Mouse (Mus musculus): ENCODE data around the gene Rasal1.

Rasal1 gene

DNA sequence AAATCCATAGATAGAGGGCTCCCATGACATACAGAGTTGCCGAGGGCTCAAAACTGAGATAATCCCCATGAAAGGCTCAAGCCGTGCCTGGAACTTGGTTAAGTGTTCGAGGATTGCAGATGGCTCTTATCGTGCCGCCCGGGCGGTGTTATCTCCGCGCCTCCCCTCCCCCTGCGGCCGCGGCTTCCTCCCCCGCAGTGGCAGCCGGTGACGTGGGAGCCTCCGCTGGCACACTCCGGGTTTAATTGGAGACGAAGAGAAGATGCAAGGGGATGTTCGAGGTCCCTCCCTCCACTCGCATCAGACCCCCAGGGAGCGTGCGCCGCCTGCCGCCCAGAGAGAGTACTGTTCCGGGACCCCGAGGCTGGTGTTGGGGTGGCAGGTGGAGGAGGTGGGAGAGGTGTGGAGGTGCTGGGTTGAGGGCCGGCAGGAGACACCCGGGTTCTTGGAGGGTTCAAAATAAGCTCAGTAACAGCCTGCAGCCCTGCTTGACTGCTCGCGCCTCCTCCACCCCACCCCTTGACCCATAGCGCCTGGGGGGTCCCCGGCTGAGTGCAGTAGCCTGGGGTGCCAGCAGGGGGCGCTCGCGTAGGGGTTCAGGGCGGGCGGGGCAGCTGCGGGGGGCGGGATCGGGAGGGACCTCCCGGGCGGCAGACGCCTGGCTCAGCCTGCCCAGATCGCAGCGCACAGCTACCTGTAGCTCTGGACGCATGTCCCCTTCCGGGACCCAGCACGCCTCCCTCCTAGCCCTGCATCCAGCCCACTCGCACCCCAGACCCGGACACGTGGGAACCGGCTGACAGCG, at the start of gene Rasal1:
Gene Rasal1 (plus strand): TSS at position 244 of the 805 bp plus-strand sequence.
- peak; percentile 84 for DNase-seq (ENCODE audit: low read depth, low spot score)

DNA sequence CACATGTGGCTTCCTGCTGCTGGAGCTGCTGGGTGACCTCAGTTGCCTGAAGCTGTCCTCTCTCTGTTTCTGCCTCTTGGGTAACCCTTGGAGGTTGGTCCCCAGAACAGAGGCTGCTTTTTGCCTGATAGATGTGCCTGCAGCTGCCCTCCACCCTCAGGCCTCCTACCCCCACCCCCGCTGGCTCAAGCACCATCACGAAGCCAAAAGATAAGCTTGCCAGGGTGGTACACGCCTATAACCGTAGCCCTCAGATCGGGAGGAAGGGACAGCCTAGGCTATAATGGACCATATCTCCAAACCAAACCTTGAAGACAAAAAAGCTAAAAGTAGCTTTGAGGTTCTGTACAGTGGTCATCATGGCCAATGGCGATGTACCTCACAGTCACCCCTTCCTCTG, 49.0 kb upstream of the Rasal1 start:
- no peak for DNase-seq (ENCODE audit: low read depth, low spot score)

DNA sequence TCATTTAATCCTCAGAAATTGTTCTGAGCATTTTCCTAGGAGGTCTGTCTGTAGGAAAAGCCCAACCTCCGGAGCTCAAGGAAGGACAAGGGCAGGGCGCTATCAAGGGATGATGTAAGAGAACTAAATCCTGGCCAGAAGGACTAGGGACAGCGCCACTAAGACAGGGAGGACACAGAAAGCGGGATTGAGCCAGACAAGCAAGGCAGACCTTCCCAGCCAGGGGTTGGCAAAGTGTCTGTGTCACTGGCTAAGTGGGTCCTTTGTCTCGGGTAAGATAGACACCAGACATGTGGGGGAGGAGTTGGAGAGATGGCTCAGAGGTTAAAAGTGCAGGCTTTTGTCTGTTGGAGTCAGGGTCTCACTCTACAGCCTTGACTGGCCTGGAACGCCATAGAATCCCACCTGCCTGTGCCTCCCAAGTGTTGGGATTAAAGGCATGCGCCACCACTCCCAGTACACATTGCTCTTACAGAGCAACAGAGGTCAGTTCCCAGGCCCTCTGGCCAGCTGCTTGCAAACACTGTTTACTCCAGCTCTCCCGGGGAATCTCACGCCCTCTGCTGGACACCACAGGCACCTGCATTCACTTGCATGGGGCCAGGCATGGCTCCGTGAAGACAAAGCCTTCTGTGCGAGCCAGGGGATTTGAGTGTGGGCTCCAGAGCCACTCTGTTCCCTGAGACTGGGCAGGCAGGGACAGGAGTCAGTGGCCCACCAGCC, 47.5 kb upstream of the Rasal1 start:
- peak; percentile 49 for DNase-seq (ENCODE audit: low read depth, low spot score)

DNA sequence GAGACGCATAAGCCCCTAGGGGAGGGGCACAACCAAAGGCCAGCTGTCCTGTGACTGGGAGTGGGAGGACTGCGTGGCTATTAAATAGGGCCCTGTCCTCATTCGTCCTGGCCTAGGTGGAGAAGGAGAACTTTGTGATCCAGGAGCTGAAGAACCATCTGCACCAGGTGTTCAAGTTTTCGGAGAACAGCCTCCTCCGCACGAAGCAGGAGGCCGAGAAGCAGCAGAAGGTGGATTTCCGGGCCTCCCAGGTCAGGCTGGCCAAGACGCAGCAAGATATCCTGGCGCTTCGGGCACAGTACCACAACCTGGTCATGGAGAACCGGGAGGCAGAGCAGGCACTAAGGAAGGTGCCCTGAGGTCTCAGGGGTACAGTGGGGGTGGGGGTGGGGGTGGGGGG, 46.4 kb upstream of the Rasal1 start:
- no peak for DNase-seq (ENCODE audit: low read depth, low spot score)

DNA sequence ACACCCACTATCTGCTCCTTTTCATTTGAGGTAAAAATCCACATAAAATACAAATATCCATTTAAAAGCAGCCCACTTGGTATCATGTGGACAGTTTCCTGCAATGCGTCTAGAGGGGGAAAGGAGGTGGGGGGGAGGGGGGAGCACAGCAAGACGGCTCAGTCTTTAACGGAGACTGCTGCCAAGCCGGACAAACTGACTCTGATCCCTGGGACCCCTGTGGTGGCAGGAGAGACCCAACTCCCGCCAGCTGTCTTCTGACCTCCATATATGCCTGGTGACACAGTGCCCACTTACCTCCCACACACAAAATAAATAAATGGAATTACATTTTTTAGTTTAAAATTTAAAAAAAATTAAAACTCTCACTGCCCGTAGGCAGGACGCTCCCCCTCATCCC, 45.1 kb upstream of the Rasal1 start:
- DNase-seq (ENCODE audit: low read depth, low spot score), result no peak

DNA sequence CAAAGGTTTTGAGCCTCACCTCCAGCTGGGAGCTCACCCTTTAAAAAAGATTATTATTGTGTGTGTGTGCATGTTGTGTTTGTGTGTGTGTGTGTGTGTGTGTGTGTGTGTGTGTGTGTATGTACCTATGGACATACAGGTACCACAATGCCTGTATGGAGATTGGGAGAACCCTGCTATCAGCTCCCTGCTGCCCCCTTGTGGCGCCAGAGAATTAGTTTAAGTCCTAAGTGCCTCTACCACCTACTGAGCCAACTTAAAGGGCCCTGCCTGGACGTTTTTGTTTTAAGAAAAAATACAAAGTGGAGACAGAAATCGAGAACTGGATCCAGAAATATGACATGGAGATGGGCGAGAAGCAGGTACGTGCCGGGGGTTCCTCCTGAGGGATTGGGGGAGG, 43.8 kb upstream of the Rasal1 start:
- DNase-seq (ENCODE audit: low read depth, low spot score), result peak; percentile 91

DNA sequence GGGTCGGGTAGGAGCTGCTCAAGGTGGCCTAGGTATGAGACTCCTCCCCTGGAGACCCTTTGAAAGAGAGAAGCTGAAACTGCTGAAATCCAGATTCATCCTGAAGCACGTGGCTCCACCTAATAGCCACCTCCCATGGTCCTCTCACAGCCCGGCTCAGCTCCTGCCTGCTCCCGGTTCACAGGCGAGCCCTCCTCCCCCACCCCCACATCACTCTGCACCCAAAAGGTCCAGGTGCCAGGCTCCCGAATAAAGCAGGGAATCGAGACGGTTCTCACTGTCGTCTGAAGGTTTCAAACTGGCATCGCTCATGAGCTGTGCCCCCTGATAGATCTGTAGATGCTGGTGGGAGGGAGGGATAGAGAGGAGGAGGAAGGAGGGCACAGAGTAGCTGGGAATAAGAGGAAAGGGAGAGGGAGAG, 43.4 kb upstream of the Rasal1 start:
- DNase-seq (ENCODE audit: low read depth, low spot score), result peak; percentile 32

DNA sequence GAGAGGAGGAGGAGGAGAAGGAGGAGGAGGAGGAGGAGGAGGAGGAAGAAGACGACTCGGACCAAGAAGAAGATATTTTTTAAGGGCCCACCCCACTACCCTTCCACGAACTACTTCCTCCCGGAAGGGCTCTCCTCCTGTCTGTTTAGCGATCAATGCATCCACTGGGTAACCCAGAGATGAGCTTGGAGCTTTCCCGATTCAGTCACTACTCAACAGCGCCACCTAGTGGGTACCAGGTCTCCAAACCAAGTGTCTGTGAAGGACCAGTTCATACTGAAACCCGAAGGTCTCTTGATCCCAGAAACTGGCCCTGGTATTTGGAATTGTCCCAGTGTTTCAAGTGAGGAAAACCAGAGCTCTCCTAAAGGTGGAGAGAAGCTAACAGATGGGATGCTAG, 42.9 kb upstream of the Rasal1 start:
- DNase-seq (ENCODE audit: low read depth, low spot score), result peak; percentile 97

DNA sequence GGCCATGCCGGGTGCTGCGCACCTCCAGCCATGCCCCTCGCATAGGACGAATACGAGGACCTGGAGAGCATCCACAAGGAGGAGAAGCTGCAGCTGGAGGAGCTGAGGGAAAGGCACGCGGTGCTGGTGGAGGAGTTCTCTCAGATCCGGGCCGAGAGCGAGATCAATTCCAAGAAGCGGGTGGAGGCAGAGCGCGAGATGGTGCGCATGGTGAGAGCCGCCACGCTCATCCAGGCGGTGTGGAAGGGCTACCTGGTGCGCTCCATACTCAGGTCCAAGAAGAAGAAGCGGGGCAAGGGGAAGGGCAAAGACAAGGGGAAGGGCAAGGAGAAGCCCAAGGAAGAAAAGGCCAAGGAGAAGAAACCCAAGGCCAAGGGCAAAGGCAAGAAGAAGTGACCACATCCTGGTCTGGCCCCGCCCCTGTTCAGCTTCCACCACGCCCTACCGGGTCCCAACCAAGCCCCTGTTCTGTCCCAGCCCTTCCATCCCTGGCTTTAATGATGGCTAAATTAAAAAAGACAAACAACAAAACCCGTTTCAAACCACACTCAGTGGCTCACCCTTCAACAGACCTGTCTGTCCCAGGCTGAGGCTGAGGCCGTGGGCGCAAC, 41.9 kb upstream of the Rasal1 start:
- DNase-seq (ENCODE audit: low read depth, low spot score), result peak; percentile 41

DNA sequence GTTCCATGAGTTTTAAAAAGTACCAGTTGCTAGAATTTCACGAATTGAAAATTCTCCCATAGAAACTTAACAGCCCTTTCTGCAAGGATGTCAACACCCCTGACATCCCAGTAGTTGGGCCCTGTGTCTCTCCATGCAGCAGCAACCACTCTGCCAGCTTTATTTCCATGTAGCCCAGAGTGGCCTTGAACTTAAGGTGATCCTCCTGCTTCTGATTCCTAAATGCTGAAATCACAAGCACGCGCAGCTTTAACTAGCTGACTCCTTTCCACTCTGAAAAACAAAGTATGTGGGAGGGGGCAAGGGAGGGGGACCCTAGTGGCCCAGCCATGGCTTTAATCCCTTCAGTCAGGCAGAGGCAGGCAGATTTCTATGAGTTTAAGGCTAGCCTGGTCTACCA, 41.3 kb upstream of the Rasal1 start:
- DNase-seq (ENCODE audit: low read depth, low spot score), result no peak

DNA sequence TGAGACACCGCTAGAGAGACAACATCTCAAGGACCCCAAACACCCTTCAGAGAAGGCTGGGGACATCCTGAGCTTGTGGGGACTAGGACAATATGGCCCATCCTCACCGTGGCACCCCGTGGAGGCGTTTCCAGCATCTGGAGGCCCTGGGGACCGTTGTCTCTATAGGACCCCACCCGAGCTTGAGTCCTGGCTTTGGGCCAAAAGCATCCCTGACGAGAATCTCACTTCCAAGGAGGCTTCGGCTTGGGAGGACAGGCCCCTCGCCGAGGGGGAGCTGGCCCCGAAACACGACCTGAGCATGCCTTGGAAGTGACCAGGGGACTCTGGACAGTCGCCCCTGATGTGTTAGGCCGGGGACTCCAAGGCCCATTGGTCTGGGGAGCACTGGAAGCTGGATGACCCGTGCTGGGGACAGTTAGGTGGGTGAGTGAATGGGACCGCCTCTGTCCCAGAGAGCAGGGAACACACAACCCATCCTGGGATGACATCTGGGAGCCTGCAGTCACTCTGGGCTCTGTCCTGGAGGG, 39.3 kb upstream of the Rasal1 start:
- DNase-seq (ENCODE audit: low read depth, low spot score), result no peak

DNA sequence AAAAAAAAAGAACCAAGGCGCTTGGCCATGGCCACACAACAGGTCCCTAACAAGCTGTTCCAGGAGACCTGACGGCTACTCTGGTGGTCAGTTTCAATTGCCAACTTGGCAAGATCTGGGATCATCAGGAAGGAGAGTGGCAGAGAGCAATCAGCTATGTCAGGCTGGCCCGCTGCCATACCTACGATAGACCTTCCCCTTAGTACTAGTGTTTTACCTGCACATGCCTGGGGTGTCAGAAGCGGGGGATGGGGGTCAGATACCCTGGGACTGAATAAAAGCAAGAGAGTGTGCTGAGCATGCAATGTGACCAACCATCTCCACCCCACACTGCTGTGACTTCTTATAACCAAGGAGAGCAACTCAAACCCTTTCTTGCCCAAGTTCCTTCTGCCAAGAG, 37.7 kb upstream of the Rasal1 start:
- DNase-seq (ENCODE audit: low read depth, low spot score), result no peak

DNA sequence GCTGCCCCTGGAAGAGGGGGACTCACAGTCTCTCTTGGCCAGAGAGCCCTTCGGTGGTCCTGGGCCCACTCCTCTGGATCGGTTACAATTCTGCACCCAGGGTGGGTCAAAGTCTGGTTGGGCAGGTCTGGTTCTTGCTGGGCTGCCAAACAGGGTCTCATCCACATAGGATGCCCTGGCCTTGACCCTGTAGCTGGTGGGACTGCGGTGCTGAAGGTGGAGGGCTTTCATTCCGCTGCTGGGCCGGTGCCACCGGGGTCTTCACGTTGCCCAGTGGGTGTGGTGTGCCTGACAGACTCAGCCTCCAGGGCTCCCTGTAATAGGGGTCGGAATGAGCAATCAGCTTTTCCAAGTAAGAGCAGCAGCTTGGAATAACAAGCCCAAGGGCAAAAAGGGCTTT, 37.2 kb upstream of the Rasal1 start:
- DNase-seq (ENCODE audit: low read depth, low spot score), result no peak

DNA sequence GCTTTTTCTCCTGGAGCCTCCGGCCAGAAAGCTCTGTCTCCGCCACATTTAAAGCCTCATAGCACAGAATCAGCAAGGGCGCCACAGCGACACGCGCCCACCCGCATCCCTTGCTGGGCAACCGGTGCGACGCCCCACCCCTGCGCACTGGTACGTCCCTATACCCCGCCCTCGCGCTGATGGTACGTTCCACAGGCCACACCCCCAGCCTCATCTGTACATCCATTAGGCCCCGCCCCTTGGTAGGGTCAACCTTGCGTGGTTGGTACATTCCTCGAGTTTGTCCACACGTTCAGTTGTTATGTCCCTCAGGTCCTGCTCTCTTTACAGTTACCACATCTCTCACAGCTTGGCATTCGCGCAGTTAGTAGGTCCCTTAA, 36.2 kb upstream of the Rasal1 start, which contains the start of the genes Rita1 and Ddx54:
Gene Rita1 (minus strand): TSS at position 148 of the 380 bp plus-strand sequence.
Gene Ddx54 (plus strand): TSS at position 298 of the 380 bp plus-strand sequence.
- DNase-seq (ENCODE audit: low read depth, low spot score), result peak; percentile 99

DNA sequence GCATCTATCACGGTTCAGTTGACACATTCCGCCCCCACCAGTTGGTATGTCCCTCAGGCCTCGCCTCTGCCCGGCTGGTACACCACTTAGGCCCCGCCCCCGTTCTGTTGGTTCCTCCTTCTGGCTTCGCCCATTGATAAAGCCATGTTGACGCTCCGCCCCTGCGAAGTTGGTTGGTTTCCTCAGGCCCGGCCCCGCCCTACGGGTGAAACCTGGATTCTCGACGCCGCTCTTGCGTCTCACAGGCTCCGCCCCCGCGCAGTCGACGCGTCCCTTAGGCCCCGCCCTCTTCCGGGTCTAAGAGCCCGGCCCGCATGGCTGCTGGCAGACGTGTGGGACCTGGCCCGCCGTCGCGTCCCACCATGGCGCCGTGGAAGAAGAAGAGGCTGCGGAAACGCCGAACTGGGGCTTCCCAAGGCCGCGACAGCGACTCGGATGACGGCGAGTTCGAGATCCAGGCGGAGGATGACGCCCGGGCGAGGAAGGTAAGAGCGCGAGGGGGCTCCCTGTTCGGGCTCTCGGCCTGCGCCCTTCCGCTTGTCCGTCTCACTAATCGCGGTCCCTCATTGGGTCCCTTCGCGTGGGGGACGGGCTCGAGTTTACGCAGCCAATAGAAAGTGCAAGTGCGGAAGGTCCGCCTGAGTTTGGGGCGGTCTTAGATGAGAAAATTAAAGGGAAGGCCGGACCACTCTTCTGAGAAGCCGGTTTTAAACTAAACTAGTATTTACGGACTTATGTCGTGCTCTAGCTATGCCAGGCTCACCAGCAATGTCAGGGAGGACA, 35.6 kb upstream of the Rasal1 start:
- DNase-seq (ENCODE audit: low read depth, low spot score), result peak; percentile 100

DNA sequence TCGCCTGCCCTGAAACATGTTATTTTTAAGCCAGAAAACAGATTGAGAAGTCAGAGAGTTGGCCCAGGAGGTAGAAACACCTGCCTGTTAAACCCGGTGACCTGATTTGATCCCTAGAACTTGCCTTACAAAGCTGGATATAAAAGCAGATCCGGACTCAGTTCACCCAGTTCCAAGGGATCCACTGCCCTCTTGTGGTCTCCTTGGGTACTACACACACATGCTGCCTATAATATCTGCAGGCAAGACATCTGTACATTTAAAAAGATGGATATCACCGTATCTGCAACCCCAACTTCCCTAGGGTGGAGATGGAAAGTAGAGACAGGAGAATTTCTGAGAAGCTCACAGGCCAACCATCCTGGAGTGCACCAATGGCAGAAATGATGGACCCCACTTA, 32.7 kb upstream of the Rasal1 start:
- no peak for DNase-seq (ENCODE audit: low read depth, low spot score)

DNA sequence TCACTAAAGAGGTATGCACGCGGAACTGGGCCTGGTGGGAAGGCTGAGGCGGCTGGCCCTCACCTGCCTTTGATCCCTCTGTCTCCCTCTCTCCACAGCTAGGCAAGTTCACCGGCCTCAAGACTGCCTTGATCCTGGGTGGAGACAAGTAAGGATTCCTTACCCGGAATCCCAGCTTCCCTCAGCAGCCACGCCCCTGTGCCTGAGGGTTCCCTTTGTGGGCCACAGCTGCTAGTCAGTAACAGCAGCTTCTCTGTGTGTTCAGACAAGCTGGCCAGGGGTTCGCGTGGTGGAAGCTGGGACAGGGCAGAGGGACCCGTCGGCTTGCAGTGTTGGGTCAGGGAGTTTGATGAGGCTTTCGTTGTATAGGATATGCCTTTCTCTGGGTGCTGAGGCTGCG, 29.8 kb upstream of the Rasal1 start:
- DNase-seq (ENCODE audit: low read depth, low spot score), result no peak

DNA sequence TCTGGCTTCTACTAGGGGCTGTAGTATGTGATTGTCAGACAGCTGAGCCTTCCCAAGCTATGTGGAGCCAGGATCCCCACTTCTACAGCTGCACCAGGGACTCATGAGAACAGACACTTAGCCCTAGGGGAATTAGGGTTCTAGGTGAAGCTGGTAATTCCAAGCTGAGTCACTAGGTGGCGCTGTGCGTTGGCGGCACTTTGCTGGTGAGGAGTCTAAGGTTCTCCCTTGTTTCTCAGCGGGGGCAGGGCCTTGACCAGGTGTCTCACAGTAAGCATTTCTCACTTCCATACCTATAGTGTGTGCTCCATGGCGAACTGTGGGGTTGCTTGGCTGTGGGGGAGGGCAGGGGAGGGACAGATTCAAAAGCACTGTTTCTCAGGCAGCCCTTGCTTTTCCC, 29.4 kb upstream of the Rasal1 start:
- peak; percentile 71 for DNase-seq (ENCODE audit: low read depth, low spot score)

DNA sequence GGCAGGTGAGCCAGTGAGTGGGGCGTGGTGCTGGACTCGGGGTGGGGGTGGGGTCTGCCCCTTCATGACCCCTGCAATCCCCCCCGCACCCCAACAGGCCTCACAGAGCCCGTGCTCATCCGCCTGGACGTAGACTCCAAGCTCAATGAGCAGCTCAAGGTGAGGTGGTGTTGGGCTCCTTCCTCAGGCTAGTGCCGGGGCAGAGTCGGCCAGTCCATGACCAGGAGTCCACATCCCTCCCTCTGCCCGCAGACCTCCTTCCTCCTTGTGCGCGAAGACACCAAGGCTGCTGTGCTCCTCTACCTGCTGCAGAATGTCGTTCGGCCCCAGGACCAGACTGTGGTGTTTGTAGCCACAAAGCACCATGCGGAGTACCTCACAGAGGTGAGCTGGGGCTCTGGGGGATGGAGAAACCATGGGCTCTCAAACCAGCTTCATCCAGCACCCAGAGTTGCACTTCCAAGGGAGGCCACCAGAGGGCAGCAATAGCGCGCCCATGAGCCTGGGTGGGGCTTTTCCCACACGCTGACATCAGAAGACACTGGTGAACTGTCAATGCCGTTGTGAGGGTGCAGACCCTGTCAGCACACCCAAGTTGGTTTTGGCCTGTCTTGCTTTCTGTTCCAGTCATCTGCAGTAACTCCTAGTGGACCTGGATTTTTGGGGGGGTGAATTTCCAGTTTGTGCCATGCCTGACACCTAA, 28.1 kb upstream of the Rasal1 start:
- peak; percentile 82 for DNase-seq (ENCODE audit: low read depth, low spot score)

DNA sequence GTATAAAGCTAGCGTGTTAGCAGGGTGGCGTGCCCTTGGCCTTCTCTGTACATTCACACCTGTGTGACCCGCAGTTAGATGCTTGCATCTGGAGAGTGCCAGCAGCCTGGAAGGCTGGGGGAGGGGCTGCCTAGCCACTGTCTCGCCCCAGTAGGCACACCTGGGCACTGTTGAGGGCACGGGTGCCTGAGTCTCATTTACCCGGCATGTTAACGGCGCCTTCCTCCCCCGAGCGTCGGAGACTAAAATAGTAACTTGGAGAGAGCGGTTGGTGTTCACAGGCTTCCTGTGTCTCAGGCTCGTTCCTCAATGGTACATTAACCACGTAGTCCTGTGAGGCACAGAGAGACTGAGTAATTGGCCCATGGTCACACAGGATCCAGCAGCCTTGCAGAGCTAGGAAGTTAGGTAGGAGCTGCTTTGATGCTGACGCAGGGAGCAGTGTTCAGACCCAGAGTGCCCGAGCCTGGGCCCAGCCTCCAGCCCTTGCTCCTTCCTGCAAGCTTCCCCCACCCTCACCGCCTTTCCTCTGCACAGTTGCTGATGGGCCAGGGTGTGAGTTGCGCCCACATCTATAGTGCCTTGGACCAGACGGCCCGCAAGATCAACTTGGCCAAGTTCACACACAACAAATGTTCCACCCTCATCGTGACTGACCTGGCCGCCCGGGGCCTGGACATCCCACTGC, 27.4 kb upstream of the Rasal1 start:
- peak; percentile 66 for DNase-seq (ENCODE audit: low read depth, low spot score)
